Mouse (Mus musculus): ENCODE data around the gene Ccl12.

DNA sequence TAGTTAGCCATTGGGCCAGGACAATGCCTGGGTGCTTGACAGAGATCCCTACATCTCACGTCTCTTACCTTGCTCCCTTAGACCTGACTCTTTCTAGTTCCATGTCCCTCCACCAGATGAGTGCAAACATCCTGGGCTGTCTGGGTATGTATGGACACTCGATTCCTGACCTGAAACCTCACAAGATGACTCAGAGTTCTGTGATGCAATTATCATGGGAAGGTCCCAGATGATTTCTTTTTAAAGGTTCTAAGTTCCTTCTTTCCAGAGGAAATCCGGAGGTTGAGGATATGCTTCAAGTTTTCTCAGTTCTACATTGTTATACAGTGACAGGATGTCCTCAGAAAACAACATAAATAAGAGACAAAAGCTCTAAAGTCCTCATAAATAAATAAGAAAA is 20.8 kb upstream of the Ccl12 start:
- TF ChIP-seq POLR2A (IDR thresholded peaks at IDR 0.05; ENCODE audit: insufficient read depth, low read depth, low read length) (no peak), CTCF (IDR thresholded peaks at IDR 0.05) (no peak), EP300 (IDR thresholded peaks at IDR 0.05; ENCODE audit: insufficient read depth, low read depth, low read length) (no peak)
